Mouse (Mus musculus) olfactory bulb, adult 2 months (tissue): ENCODE results near the gene Masp2.

Experiments used
- CTCF ChIP-seq: fragments of 200-500 bp; IDR thresholded peaks from 2 replicates; pipeline ENCODE4 v1.5.1; 2012; ENCODE audit warnings: low read depth, mild to moderate bottlenecking, low read length, moderate library complexity; ENCODE audit not compliant: insufficient read depth
- POLR2A ChIP-seq: fragments of 200-500 bp; IDR thresholded peaks from 2 replicates; pipeline ENCODE4 v1.6.1; 2012; ENCODE audit warnings: mild to moderate bottlenecking, low read depth, low read length, moderate library complexity; ENCODE audit not compliant: insufficient read depth

GRCm38 (mm10) chr4:148660174-148660573, 57.8 kb downstream of the Masp2 start:
- TF ChIP-seq CTCF (no peak), POLR2A (no peak)
